Mouse (Mus musculus) retina, postnatal 1 day (tissue): ENCODE results near the gene Ifitm10.

ENCODE experiments used
- DNase-seq: peaks from one replicate; pipeline ENCODE4 v3.0.0-alpha.2; 2012

The Ifitm10 gene

DNA sequence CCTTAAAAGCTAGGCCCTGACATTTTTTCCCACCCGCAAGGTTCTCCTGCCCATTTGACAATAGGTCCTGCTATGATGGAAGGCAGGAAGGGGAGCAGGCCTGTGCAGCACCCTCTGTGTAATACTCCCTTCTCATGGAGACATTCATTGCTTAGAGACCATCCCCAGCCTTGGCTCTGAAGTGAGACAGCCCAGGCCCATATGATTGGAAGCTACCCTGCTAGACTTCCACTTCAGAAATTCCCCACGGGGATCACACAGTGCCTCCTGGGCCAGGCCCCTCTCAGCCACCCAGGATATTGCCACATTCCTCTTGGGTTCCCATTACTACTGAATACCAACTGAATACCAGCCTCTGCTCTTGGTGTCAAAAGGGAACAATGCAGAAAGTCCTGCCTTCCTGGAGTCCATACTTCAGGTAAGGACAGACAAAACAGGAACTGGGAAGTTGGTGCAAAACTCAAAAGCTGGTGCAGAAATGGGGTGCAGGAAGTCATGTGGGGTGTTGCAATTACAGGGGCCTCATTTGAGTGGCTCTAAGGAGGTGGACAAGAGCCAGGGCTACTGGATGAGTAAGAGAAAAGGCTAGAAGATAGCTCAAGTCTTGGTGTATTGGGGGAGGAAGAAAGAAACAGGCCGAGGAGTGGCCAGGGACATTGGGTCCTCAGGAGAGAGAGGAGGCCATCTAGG lies 16.6 kb upstream of the Ifitm10 start:
- DNase-seq, result no peak

DNA sequence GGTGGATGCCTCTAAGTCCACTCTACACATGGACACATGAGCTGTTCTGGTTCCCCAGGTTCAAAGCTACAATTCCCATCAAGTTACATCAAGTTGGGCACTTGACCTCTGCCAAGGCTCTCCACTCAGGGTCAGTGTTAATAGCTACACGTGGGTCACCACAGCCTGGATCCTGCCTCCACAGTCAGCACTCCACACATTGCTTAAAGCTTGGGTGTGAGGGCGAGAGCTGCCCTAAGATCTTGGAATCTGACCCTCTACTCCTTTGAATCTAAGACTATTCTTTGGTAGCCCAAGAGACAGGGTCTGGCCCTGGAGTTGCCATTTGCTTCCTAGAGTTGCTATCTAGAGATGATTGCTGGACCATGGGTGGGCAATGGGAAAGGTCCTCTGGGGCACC lies 15.2 kb upstream of the Ifitm10 start:
- DNase-seq, result no peak

DNA sequence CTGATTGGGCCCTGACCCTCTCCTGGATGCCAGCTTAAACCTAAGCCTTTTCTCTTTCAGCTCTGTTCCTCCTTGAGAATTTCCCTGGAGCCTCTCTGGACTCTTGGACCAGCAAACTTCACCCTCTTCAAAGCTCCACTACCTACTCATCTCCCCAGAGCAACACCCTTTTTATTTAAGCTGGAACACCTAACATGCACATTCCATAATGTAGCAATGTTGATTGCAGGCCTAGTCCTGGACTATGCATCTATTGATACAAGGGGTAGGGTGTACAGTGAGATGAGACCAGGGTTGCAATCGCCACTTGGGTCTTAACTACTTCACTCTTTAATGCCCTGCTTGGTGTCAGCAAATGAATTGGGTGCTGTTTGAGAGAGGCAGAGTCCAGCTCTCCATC lies 14.6 kb upstream of the Ifitm10 start:
- no peak for DNase-seq

DNA sequence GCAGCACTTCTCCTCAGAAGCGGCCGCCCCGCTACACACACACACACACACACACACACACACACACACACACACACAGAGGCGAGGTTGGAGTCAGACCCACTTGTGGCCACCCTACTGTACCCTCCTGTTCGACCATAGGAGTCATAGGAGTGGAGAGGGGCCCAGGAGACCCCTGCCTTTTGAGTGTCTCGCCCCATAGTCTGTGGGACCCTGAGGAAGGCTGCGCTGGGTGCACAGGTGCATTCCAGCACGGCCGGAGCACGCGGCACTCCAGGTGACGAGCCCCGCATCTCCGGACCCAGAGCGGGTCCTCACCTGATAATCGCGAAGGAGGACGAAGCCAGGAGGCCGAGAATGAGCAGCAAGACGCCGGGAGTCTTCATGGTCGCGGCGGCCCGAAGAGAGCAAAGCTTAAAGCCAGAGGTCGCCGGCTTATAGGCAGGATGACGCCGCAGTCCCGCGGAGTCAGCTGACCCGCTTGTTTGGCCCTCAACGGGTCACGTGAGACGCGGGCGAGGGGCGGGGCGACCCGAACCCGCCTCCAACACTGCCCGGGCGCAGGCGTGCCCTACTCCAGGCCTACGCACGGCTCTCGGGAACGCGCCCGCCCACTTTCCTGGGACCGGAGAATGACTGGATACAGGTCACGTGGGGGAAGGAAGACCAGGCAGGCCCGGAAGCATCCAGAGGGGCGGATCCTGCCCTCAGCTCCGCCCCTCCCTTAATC lies 14.0 kb upstream of the Ifitm10 start, which contains the start of gene Ctsd:
Gene Ctsd, minus strand, starts transcription at position 620 of the 730 bp plus-strand sequence.
- DNase-seq, result peak; percentile 99

- no peak for DNase-seq
Measured at GRCm38 (mm10) chr7:142386621-142387201, 13.2 kb upstream of the Ifitm10 start.

GRCm38 (mm10) chr7:142385742-142386403 lies 12.3 kb upstream of the Ifitm10 start:
- DNase-seq, result no peak

GRCm38 (mm10) chr7:142384306-142384705 lies 10.8 kb upstream of the Ifitm10 start:
- DNase-seq, result no peak

DNA sequence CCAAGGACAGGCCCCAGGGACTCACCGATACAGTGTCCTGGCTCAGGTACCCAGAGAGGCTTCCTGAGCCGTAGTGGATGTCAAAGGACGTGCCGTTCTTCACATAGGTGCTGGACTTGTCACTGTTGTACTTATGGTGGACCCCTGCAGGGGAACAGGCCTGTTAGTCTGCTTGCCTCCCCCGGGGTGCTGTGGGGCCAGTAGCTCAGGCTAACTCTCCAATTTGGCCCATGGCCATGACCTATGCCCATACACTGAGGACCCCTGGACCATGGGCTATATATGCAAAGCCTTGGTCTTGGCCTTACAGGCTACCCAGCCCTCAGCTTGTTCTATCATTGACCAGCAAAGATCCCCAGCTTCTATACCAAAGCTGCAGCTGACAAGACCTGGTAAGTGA lies 9.0 kb upstream of the Ifitm10 start, which contains the start of gene Gm49369:
Gene Gm49369, minus strand, starts transcription at position 101 of the 400 bp plus-strand sequence.
- no peak for DNase-seq

GRCm38 (mm10) chr7:142381175-142381574 lies 7.6 kb upstream of the Ifitm10 start:
- no peak for DNase-seq

DNA sequence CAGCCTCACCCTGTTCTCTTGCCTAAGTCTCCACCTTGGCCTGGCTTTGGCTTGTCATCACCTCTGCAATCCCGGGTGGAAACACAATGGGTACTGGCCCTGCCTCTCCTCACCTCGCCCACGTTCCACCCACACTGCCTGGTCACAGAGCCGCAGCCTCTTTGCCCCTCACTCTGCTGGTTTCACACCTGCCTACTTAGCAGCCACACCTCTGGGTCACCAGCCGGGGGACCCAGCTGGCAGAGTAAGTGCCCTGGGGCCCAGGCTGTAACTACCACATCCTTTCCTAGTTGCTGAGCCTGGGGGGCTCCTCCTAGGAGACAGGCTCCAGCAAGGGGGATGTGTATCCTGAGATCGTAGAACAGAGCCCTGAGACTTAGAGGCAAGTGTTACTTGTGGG lies 5.6 kb upstream of the Ifitm10 start:
- no peak for DNase-seq

- DNase-seq, result no peak
Measured at GRCm38 (mm10) chr7:142377233-142377925, 3.8 kb upstream of the Ifitm10 start.

GRCm38 (mm10) chr7:142376096-142376495 lies 2.5 kb upstream of the Ifitm10 start:
- DNase-seq, result no peak

- DNase-seq, result no peak
Measured at GRCm38 (mm10) chr7:142375261-142375724, 1.7 kb upstream of the Ifitm10 start.

- DNase-seq, result no peak
Measured at GRCm38 (mm10) chr7:142374413-142375015, 961 bp upstream of the Ifitm10 start.

DNA sequence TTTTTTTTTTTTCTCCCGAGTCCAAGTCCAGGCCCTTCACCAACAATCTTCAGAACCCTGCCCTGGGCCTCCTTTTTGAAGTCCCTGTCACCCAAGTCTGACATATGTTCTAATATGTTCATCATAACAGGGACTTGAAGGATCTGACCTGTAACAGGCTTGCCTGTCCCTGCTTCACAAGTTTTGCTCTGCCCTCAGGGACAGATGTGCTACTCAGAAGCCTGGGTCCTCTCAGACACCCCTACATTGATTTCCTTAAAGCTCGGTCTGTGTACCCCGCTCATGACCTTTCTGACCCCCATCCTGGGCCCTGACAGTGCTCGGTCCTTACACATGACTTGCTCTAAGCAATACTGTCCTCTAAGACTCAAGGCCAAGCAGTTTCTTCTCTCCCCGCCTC lies 514 bp downstream of the Ifitm10 start:
- no peak for DNase-seq

DNA sequence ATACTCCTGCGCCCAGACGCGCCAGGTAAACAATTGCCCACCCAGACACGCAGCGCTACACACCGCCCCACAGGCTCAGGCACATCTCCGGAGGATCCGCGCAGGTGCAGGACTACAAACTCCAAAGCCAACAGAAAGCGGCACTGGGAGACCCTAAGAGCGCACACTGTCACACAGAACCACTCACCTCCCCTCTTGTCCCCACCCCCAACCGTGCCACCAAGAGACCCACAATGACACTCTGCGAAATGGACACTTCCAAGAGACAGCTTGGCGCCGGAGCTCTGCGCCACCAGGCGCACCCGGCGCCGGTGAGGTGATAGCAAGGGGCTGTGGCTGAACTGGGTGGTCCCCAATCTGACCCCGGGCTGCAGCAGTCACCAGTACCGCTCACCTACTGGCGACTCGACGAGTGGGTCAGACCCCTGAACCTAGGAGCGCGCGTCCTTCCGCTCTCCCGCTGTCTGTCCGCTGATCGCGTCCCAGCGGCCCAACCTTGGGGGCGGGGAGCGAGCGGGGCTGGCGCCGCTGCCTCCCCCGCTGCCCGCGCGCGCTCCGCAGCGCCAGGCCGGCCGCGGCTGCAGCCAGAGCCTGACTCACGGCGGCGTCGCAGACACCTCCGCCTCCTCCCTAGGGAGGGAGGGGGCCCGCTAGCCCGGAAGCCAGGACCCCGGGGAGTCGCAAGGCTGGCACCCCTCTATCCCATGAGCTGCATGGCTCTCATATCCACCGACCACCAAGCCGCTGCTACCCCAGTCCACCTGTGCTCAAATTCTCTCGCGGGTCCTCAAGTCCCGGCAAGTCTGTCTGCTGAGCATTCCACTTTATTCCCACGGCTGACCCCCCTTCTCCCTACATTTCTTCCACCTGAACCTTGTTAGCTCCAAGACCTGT lies 1.5 kb downstream of the Ifitm10 start:
- peak; percentile 43 for DNase-seq

- DNase-seq, result peak; percentile 23
Measured at GRCm38 (mm10) chr7:142371398-142371767, 2.2 kb downstream of the Ifitm10 start.

DNA sequence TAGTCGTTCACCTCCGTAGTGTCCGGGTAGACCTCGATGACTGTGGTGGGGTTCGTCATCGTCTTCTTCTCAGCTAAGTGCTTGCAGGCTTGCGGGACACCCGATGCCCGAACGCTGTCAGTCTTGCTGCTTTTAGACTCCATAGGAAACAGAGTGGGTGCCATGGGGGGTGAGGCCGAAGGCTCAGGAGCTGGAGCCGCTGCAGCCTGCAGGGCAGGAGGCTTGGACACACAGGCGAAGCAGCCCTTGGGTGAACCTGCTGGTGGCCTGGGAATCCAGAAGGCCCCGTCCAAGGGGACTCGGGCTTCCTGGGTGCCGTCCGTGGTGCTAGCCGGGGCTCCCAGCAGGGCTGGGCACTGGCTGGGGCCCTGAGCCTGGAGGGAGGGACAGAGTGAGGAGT lies 2.6 kb downstream of the Ifitm10 start:
- DNase-seq, result no peak

DNA sequence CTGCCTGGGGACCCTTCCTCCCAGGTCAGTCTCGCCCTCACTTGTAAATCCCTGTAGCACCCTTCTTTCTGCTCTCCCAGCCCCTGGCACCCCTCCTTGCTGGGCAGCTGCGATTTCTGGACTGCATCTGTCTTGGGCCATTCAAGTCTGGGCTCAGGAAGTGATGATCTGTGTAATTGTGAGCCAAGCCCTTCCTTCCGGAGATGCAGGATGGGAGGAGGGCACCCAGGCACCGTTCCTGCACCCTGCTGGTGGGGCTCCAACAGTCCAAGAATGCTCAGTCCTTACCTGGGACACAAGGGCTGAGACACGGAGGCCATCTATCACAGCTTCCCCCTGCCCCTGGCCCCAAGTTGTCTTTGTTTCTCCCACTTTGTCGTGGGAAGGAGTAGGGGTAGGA lies 3.7 kb downstream of the Ifitm10 start:
- no peak for DNase-seq

- no peak for DNase-seq
Measured at GRCm38 (mm10) chr7:142368856-142369255, 4.7 kb downstream of the Ifitm10 start.

GRCm38 (mm10) chr7:142363107-142363506 lies 10.4 kb downstream of the Ifitm10 start:
- DNase-seq, result no peak
